Comparison of ENCODE assay signal across 9 mouse cellular contexts in genomic region chr14:57109194-57109593, GRCm38 (mm10). TPM values are rescaled to one million over a fixed set of nuclear protein-coding genes. Genes with fewer than 3 reads are reported as not detected.
A peak's percentile ranks its signal among the peaks of the same experiment; 100 is the strongest.
DNase-seq lines count a peak whose midpoint lies in the region.
"Had no signal": no experiment of that assay in that cellular context is flagged by ENCODE, and none has a peak within 500 bp of the region (broad histone marks: within the 10 kb centered on the region; RNA-seq: fewer than 3 reads in every experiment).

No protein-coding gene starts in this region.

- DNase-seq in cerebellum, adult 8-10 months: peak; percentile 30
- no peak for DNase-seq in cerebellum, adult 11-12 months
- peak; percentile 42 to 55 for DNase-seq in left cerebral cortex, postnatal 25 days (ENCODE audit: low spot score in 2 of 2)
- DNase-seq in left cerebral cortex, adult 11 months (ENCODE audit: low spot score): no peak
- peak; percentile 48 for DNase-seq in MN1 (ENCODE audit: low spot score)
- peak; percentile 24 for DNase-seq in fibroblast of lung, adult 2 months (ENCODE audit: low read depth)
- DNase-seq in lung, postnatal 36 days: peak; percentile 50
- no peak for DNase-seq in urinary bladder, postnatal 4 days (ENCODE audit: low spot score in 2 of 2)

- intact Hi-C loops in left cerebral cortex, postnatal 25 days (cut with DNase I): loop anchor here (1.0 to 5.0 kb wide), 2 partner anchors 253 to 298 kb away; no protein-coding TSS in a partner anchor

RNA-seq across cellular contexts. Expression of gene Gjb2, which starts 4.7 kb away (rescaled TPM):
- total RNA-seq in left cerebral cortex, postnatal 25 days (2021): 10 to 100 TPM; 11.5 to 11.9 TPM
- total RNA-seq: hematopoietic stem cell, adult 5-6 weeks had no signal

RNA-seq across cellular contexts. Expression of gene Gm4491, which starts 6.5 kb away (rescaled TPM):
- total RNA-seq in left cerebral cortex, postnatal 25 days (2021): under 1 TPM; 0.50 to 0.62 TPM
- total RNA-seq: hematopoietic stem cell, adult 5-6 weeks had no signal

RNA-seq across cellular contexts. Expression of gene Gjb6, which starts 24.2 kb away (rescaled TPM):
- total RNA-seq in left cerebral cortex, postnatal 25 days (2021): 100 to 1,000 TPM in 1 of 2 experiments, 10 to 100 TPM in 1; 98.3 to 106 TPM
- total RNA-seq: hematopoietic stem cell, adult 5-6 weeks had no signal

RNA-seq across cellular contexts. Expression of gene Gja3, which starts 51.3 kb away (rescaled TPM):
- under 1 TPM; 0.18 to 0.32 TPM for total RNA-seq in left cerebral cortex, postnatal 25 days (2021)
- total RNA-seq: hematopoietic stem cell, adult 5-6 weeks had no signal

Comparison
In these comparisons a context has a peak if more than half of its experiments do, and no peak if none do; other contexts are left out.
1. DNase-seq: peak in cerebellum, adult 8-10 months (single experiment), left cerebral cortex, postnatal 25 days (2 of 2), MN1 (single experiment), fibroblast of lung, adult 2 months (single experiment) and lung, postnatal 36 days (single experiment); none in cerebellum, adult 11-12 months (single experiment), left cerebral cortex, adult 11 months (single experiment) and urinary bladder, postnatal 4 days (0 of 2).